Mouse (Mus musculus) lung, postnatal 0 days (tissue): ENCODE measurements around the gene Cep152.

Experiments
- CTCF ChIP-seq: IDR thresholded peaks from 2 replicates; pipeline ENCODE4 v1.5.1; 2016; ENCODE audit warnings: antibody characterized with exemption, mild to moderate bottlenecking
- EP300 ChIP-seq: IDR thresholded peaks from 2 replicates; pipeline ENCODE4 v1.6.1; 2016; ENCODE audit warnings: antibody characterized with exemption, mild to moderate bottlenecking, control low read depth

- no peak for TF ChIP-seq CTCF
- TF ChIP-seq EP300: no peak
Observed at GRCm38 (mm10) chr2:125666668-125667067, 41.8 kb upstream of the Cep152 start.
